Mouse (Mus musculus): ENCODE data around the gene Irf7.
"Not testable (repeated sequence)": the region's sequence is repeated elsewhere in the genome, so short reads cannot be mapped to it uniquely, and the experiment has no call there.

Irf7 gene

GRCm38 (mm10) chr7:141275356-141275755 lies 9.1 kb upstream of the Irf7 start:
- DNase-seq (ENCODE audit: low read depth): no peak

GRCm38 (mm10) chr7:141270631-141271030 lies 4.3 kb upstream of the Irf7 start:
- peak; percentile 59 for DNase-seq (ENCODE audit: low read depth)

GRCm38 (mm10) chr7:141269273-141269545 lies 2.9 kb upstream of the Irf7 start:
- no peak for DNase-seq (ENCODE audit: low read depth)

DNA sequence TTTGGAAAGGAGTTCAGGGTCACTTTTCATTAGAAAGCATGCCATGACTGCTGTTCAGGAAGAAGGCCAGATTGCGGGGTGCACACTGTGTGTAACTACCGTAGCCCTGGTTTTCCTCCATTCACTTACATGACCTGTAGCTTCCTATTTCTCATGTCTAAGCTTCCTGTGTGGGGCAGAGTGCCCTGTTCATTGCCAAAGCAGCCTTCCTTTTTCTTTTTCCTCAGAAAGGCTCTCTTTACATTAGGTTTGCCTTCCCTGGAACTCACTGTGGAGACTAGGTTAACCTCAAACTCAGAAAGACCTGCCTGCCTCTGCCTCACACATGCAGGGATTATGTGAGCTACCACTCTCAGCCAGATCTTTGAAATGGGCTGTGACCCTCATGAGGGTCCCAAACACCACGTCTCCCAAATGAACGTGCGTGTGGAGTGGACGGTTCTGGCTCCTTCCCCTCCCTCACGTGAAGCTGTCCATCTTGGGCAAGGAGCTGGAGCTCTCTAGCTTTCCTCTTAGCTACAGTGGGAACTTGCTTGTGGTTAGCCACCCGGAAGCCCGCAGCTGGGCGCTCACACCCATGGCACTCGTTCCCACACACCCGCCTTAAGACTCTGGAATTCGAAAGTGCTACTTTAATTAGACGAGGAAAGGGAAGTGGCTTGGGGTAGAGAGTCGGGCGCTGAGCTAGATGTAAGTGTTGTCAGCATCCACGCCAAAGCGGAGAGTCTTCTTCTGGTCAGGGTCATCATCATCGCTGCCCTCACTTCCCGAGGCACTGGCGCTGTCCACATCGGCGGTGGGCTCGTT lies 2.4 kb upstream of the Irf7 start:
- peak; percentile 67 for DNase-seq (ENCODE audit: low read depth)

GRCm38 (mm10) chr7:141265411-141265738 lies 906 bp downstream of the Irf7 start:
- no peak for DNase-seq (ENCODE audit: low read depth)

DNA sequence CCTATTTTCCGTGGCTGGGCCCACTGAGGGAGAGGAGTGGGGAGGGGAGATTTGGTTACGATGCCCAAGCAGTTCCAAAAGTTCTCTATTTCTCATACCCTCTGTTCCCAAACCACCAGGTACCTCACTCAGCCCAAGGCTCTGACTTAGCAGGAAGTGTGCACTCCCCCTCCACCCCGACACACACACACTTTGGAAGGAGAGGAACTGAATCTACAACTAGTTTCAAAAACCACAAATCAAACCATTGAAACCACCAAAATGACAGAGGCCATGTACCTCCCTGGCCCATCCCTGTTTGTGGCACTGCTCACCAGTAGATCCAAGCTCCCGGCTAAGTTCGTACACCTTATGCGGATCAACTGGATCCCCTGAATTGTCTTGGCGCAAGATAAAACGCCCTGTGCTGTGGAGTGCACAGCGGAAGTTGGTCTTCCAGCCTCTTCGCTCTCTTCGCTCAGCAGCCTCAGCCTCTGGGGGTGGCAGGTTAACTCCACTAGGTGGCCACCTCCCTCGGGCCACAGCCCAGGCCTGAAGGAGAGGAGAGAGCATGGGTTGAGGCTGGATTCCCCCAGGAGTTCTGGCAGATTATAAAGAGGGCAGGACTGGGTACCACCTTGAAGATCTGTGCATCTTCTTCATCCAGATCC lies 1.4 kb downstream of the Irf7 start:
- peak; percentile 80 for DNase-seq (ENCODE audit: low read depth)

DNA sequence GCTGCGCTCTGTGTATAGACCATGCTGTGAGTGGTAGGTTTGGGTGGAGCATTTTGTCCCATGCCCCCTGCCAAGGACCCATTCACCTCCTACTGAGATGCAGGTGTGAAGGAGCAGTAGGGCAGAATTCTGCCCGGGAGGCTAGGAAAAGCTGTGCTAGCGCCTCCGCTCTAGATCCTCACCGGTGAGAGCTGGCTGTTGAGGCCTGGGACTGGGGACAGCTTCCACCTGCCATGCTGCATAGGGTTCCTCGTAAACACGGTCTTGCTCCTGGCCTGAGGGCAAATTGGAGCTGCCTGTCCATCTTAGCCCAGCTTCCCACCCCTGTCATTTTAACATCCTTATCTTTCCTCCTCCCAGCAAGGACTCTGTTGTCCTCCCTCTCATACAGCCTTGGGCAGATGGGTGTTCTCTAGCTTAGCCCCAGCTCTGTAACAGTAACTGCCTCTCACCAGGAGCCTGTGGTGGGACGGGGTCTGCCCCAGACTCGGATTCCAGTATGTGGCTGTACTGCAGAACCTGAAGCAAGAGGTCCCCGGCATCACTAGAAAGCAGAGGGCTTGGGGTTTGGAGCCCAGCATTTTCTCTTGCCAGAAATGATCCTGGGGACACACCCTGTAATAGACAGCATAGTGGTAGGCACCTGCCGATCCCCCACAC lies 2.1 kb downstream of the Irf7 start:
- DNase-seq (ENCODE audit: low read depth): no peak

DNA sequence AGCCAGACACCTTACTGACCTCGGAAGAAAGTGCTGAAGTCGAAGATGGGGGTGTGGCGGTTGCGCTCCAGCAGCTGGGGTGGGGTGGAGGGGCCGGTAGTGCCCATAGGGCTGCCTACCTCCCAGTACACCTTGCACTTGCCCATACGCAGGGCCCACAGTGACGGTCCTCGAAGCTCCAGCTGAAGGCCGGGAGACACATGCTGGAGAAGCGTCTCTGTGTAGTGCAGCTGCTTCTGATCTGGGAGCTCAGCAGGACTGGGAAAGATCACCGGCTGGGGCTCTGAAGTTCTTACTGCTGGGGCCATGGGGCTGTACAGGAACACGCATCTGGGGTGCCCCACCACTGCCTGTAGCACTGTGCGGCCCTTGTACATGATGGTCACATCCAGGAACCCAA lies 2.6 kb downstream of the Irf7 start:
- no peak for DNase-seq (ENCODE audit: low read depth)

GRCm38 (mm10) chr7:141261480-141261879 lies 4.8 kb downstream of the Irf7 start:
- no peak for DNase-seq (ENCODE audit: low read depth)

DNA sequence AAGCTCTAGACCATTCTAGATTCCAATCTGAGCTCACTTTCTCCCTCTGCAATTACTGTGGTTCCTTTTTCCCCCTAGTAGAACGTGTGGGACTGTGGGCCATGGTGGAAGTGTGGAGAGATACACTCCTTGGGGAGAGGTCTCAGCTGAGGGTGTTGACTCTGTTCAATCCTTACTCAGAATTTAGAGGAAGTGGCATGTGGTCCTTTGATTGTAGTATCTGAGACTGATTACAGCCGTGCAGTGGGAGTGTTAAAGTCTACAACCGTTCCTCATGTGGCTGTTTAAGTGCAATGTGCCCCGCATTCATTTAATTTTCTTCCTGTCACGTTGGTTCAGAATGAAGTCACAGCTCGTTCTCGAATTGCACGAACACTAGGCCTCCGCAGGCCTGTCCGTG lies 10.1 kb downstream of the Irf7 start:
- DNase-seq (ENCODE audit: low read depth): no peak

DNA sequence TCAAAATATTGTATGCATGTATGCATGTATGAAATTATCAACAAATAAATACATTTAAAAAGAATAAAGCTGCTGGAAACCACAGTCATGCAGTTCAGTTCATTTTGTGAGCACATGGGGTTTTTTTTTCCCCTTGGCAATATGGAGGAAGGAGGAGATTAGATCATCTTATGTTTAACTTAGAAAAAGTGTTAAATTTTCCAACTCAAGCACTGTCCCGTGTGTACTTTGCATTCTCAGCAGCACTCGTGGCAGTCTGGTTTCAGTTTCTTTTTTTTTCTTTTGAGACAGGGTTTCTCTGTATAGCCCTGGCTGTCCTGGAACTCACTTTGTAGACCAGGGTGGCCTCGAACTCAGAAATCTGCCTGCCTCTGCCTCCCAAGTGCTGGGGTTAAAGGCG lies 15.8 kb downstream of the Irf7 start:
- DNase-seq (ENCODE audit: low read depth): not testable (repeated sequence)

GRCm38 (mm10) chr7:141231551-141231950 lies 34.7 kb downstream of the Irf7 start:
- no peak for DNase-seq (ENCODE audit: low read depth)

DNA sequence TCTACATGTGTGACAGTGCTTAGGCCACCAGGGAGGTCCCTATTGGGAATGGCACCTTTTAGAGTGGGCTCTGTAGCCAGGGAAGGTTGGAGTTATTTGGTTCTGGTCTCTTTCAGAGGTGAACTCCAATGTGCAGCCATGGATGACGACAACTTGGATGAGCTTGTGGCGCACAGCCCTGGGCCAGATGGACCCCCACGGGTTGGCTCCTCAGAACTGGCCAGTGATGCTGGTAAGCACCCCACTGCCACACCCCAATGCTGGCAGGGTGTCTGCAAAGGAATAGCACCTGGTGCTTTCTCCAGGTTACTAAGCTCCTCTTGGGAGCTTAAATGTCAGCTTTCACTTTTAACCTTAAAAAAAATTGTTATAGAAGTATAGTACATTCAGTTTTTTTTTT lies 35.2 kb downstream of the Irf7 start:
- no peak for DNase-seq (ENCODE audit: low read depth)

DNA sequence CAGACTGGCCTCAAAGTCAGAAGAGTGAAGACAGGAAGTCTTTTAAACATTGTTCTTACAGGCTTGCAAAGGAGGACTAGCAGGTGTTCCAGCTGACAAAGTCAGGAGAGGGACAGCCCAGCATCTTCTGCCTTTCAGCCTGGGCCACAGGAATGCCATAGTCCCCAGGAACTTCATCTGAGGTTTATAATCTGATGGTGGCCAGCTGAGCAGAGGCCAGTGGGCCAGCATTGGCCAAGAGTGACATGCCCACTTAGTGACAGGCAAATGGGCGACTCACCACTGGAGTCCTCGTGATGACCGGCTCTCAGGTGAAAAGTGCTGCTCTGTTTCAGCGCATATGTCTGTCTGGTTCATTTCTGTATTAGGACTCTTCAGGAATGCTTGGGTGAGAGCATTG lies 35.7 kb downstream of the Irf7 start:
- DNase-seq (ENCODE audit: low read depth): no peak

GRCm38 (mm10) chr7:141229702-141230101 lies 36.6 kb downstream of the Irf7 start:
- DNase-seq (ENCODE audit: low read depth): no peak

GRCm38 (mm10) chr7:141228279-141229067 lies 37.8 kb downstream of the Irf7 start, which contains the start of gene Phrf1:
Phrf1 (plus strand) TSS chr7:141228784.
- DNase-seq (ENCODE audit: low read depth): peak; percentile 96

GRCm38 (mm10) chr7:141227796-141228195 lies 38.5 kb downstream of the Irf7 start:
- no peak for DNase-seq (ENCODE audit: low read depth)

GRCm38 (mm10) chr7:141226535-141226934 lies 39.7 kb downstream of the Irf7 start:
- peak; percentile 58 for DNase-seq (ENCODE audit: low read depth)

- DNase-seq (ENCODE audit: low read depth): no peak
Observed at GRCm38 (mm10) chr7:141222696-141223215, 43.5 kb downstream of the Irf7 start.

- no peak for DNase-seq (ENCODE audit: low read depth)
Observed at GRCm38 (mm10) chr7:141222126-141222467, 44.2 kb downstream of the Irf7 start.

GRCm38 (mm10) chr7:141221249-141222125 lies 44.8 kb downstream of the Irf7 start:
- peak; percentile 96 for DNase-seq (ENCODE audit: low read depth)
